Mouse (Mus musculus) hindbrain, embryonic 15.5 days (tissue): ENCODE measurements around the gene Tmem25. TPM values are rescaled to one million over a fixed set of nuclear protein-coding genes. Genes with fewer than 3 reads are reported as not detected.

Experiments
- ATAC-seq: fragments of 200-750 bp; cut with Nextera tagmentation; 2 replicates; pipeline ENCODE4 v1.8.0; 2017; ENCODE audit warnings: low read depth, moderate number of reproducible peaks, moderate TSS enrichment; ENCODE audit not compliant: low FRiP score
- H3K27ac ChIP-seq: fragments of 300-500 bp; sonication (generic); replicated peaks from 2 replicates; pipeline ENCODE4 v1.5.1; 2015; ENCODE audit warnings: mild to moderate bottlenecking, inconsistent platforms
- H3K27me3 ChIP-seq: fragments of 300-500 bp; sonication (generic); 2 replicates; pipeline ENCODE4 v1.6.1; 2015; ENCODE audit warnings: control low read depth, inconsistent platforms
- H3K36me3 ChIP-seq: fragments of 300-500 bp; sonication (generic); 2 replicates; pipeline ENCODE4 v1.6.1; 2015; ENCODE audit warnings: control low read depth, inconsistent platforms
- H3K4me1 ChIP-seq: fragments of 300-500 bp; sonication (generic); replicated peaks from 2 replicates; pipeline ENCODE4 v1.6.1; 2015; ENCODE audit warnings: control low read depth, inconsistent platforms
- H3K4me2 ChIP-seq: fragments of 300-500 bp; sonication (generic); 2 replicates; pipeline ENCODE4 v1.6.1; 2015; ENCODE audit warnings: moderate library complexity, mild to moderate bottlenecking, inconsistent platforms
- H3K4me3 ChIP-seq: fragments of 300-500 bp; sonication (generic); 2 replicates; pipeline ENCODE4 v1.5.1; 2015; ENCODE audit warnings: mild to moderate bottlenecking, inconsistent platforms
- H3K9ac ChIP-seq: fragments of 300-500 bp; sonication (generic); 2 replicates; pipeline ENCODE4 v1.6.1; 2015; ENCODE audit warnings: inconsistent platforms
- H3K9me3 ChIP-seq: fragments of 300-500 bp; sonication (generic); 2 replicates; pipeline ENCODE4 v1.6.1; 2016; ENCODE audit warnings: control low read depth, inconsistent platforms
- WGBS: fragments of 180-500 bp; shearing (Covaris S2); methylation state at CpG from one replicate; pipeline ENCODE4 v1.1.7; 2015; 5-methylcytosine and 5-hydroxymethylcytosine counted together
- polyA plus RNA-seq: library from polyadenylated mRNA; unstranded; fragments of >200 nt; fragmentation: Nextera tagmentation; extraction: Ambion mirVana; gene quantifications from 2 replicates; pipeline ENCODE4 v1.2.1, GENCODE M21; 2015

Gene Tmem25
- polyA plus RNA-seq, 1 experiment from 2014 or later: 22.7 TPM

GRCm38 (mm10) chr9:44807778-44808177 lies 8.7 kb upstream of the Tmem25 start:
- ATAC-seq: no peak
- peaks cover 78% of the 10 kb centered on the region for H3K36me3 ChIP-seq
- H3K4me3 ChIP-seq: no peak overlapping the region
- 92% methylated on average over 10 of the region's 10 CpGs for WGBS
- H3K9me3 ChIP-seq: no peaks in the 10 kb centered on the region
- H3K9ac ChIP-seq: no peak overlapping the region
- no peak overlapping the region for H3K27ac ChIP-seq
- no peaks in the 10 kb centered on the region for H3K27me3 ChIP-seq
- H3K4me2 ChIP-seq: no peak overlapping the region
- no peaks in the 10 kb centered on the region for H3K4me1 ChIP-seq

- no peak for ATAC-seq
- H3K36me3 ChIP-seq: peaks cover 71% of the 10 kb centered on the region
- H3K27me3 ChIP-seq: no peaks in the 10 kb centered on the region
- no peak overlapping the region for H3K27ac ChIP-seq
- H3K4me1 ChIP-seq: no peaks in the 10 kb centered on the region
- H3K9ac ChIP-seq: no peak overlapping the region
- no peak overlapping the region for H3K4me2 ChIP-seq
- 77% methylated on average over 5 of the region's 5 CpGs for WGBS
- no peak overlapping the region for H3K4me3 ChIP-seq
- H3K9me3 ChIP-seq: no peaks in the 10 kb centered on the region
These were observed 8.0 kb upstream of the Tmem25 start for GRCm38 (mm10) chr9:44807141-44807540.

GRCm38 (mm10) chr9:44805536-44805935 lies 6.4 kb upstream of the Tmem25 start:
- Histone ChIP-seq H3K27me3 (no peaks in the 10 kb centered on the region), H3K36me3 (peaks cover 57% of the 10 kb centered on the region), H3K9ac (no peak overlapping the region), H3K4me2 (no peak overlapping the region), H3K4me3 (no peak overlapping the region), H3K27ac (no peak overlapping the region), H3K4me1 (no peaks in the 10 kb centered on the region), H3K9me3 (no peaks in the 10 kb centered on the region)
- no peak for ATAC-seq
- WGBS: 91% methylated on average over 5 of the region's 5 CpGs

GRCm38 (mm10) chr9:44804678-44805077 lies 5.6 kb upstream of the Tmem25 start:
- no peak overlapping the region for H3K27ac ChIP-seq
- no peak overlapping the region for H3K4me2 ChIP-seq
- no peak for ATAC-seq
- H3K4me3 ChIP-seq: no peak overlapping the region
- H3K9me3 ChIP-seq: no peaks in the 10 kb centered on the region
- 90% methylated on average over 10 of the region's 10 CpGs for WGBS
- H3K4me1 ChIP-seq: peaks cover 3% of the 10 kb centered on the region; the same call in 1 of the 2 replicates
- no peaks in the 10 kb centered on the region for H3K27me3 ChIP-seq
- H3K9ac ChIP-seq: no peak overlapping the region
- peaks cover 49% of the 10 kb centered on the region for H3K36me3 ChIP-seq

- Histone ChIP-seq H3K27ac (no peak within 1 kb of the TSS), H3K4me2 (no peak within 1 kb of the TSS), H3K9ac (no peak within 1 kb of the TSS), H3K9me3 (no peaks in the 10 kb centered on the region), H3K4me1 (peaks cover 14% of the 10 kb centered on the region), H3K36me3 (peaks cover 31% of the 10 kb centered on the region), H3K4me3 (no peak within 1 kb of the TSS), H3K27me3 (no peaks in the 10 kb centered on the region)
- no peak for ATAC-seq
- 80% methylated on average over 4 of the region's 4 CpGs for WGBS
These were observed 3.8 kb upstream of the Tmem25 start, which contains the start of gene Ttc36 for GRCm38 (mm10) chr9:44802808-44803450. Ttc36 (minus strand) TSS chr9:44803072.

- 75% methylated on average over 6 of the region's 6 CpGs for WGBS
- Histone ChIP-seq H3K4me1 (peaks cover 16% of the 10 kb centered on the region), H3K4me2 (no peak overlapping the region), H3K9me3 (no peaks in the 10 kb centered on the region), H3K9ac (no peak overlapping the region), H3K27me3 (no peaks in the 10 kb centered on the region), H3K36me3 (peaks cover 19% of the 10 kb centered on the region), H3K27ac (no peak overlapping the region), H3K4me3 (no peak overlapping the region)
- no peak for ATAC-seq
These were observed 2.6 kb upstream of the Tmem25 start for GRCm38 (mm10) chr9:44801669-44802068.

GRCm38 (mm10) chr9:44799958-44800324 lies 834 bp upstream of the Tmem25 start:
- Histone ChIP-seq H3K27me3 (no peaks in the 10 kb centered on the region), H3K36me3 (peaks cover 5% of the 10 kb centered on the region), H3K4me1 (peaks cover 16% of the 10 kb centered on the region), H3K27ac (no peak overlapping the region; the same call in 1 of the 2 replicates), H3K9ac (peak overlapping the region; percentile 61), H3K4me2 (peak overlapping the region; percentile 96), H3K9me3 (no peaks in the 10 kb centered on the region), H3K4me3 (peak overlapping the region; percentile 46)
- ATAC-seq: no peak
- WGBS: 45% methylated on average over 9 of the region's 9 CpGs

- no peaks in the 10 kb centered on the region for H3K9me3 ChIP-seq
- no peaks in the 10 kb centered on the region for H3K36me3 ChIP-seq
- peak overlapping the region; percentile 61 for H3K9ac ChIP-seq
- 0 out of 2 replicates have a peak overlapping the region, but pooled peaks have one; percentile 75 for H3K27ac ChIP-seq
- no peaks in the 10 kb centered on the region for H3K27me3 ChIP-seq
- H3K4me3 ChIP-seq: peak overlapping the region; percentile 46
- H3K4me1 ChIP-seq: peaks cover 16% of the 10 kb centered on the region
- ATAC-seq: peak; percentile 2; the same call in 1 of the 2 replicates
- WGBS: 44% methylated on average over 7 of the region's 7 CpGs
- H3K4me2 ChIP-seq: peak overlapping the region; percentile 96
These were observed 809 bp downstream of the Tmem25 start for GRCm38 (mm10) chr9:44798298-44798697.

GRCm38 (mm10) chr9:44792842-44793241 lies 6.3 kb downstream of the Tmem25 start:
- Histone ChIP-seq H3K9me3 (no peaks in the 10 kb centered on the region), H3K4me2 (no peak overlapping the region), H3K4me3 (no peak overlapping the region), H3K9ac (no peak overlapping the region), H3K4me1 (0 out of 2 replicates have a peak, but pooled peaks cover 1% of the 10 kb centered on the region), H3K36me3 (peaks cover 44% of the 10 kb centered on the region), H3K27me3 (no peaks in the 10 kb centered on the region), H3K27ac (no peak overlapping the region)
- ATAC-seq: no peak
- 86% methylated on average over 9 of the region's 9 CpGs for WGBS

GRCm38 (mm10) chr9:44772750-44773651 lies 26.1 kb downstream of the Tmem25 start:
- WGBS: under 1% methylated on average over 41 of the region's 41 CpGs
- H3K9me3 ChIP-seq: no peaks in the 10 kb centered on the region
- H3K4me1 ChIP-seq: peaks cover 18% of the 10 kb centered on the region
- peak overlapping the region; percentile 61 for H3K4me2 ChIP-seq
- peaks cover 17% of the 10 kb centered on the region; the same call in 1 of the 2 replicates for H3K36me3 ChIP-seq
- H3K9ac ChIP-seq: peak overlapping the region; percentile 71
- peak; percentile 97 for ATAC-seq
- peak overlapping the region; percentile 67 for H3K4me3 ChIP-seq
- H3K27ac ChIP-seq: peak overlapping the region; percentile 82
- no peaks in the 10 kb centered on the region for H3K27me3 ChIP-seq

- ATAC-seq: no peak
- H3K4me3 ChIP-seq: peak overlapping the region; percentile 67; the same call in 1 of the 2 replicates
These were observed 26.7 kb downstream of the Tmem25 start for GRCm38 (mm10) chr9:44772392-44772749.

GRCm38 (mm10) chr9:44771376-44771775 lies 27.7 kb downstream of the Tmem25 start:
- Histone ChIP-seq H3K9me3 (no peaks in the 10 kb centered on the region), H3K27ac (no peak overlapping the region), H3K4me1 (peaks cover 24% of the 10 kb centered on the region), H3K27me3 (no peaks in the 10 kb centered on the region), H3K4me3 (no peak overlapping the region), H3K9ac (no peak overlapping the region), H3K36me3 (peaks cover 15% of the 10 kb centered on the region; the same call in 1 of the 2 replicates), H3K4me2 (no peak overlapping the region)
- ATAC-seq: no peak
- 92% methylated on average over 5 of the region's 5 CpGs for WGBS

More at GRCm38 (mm10) chr9:44772392-44772749, 26.7 kb downstream of the Tmem25 start:
- H3K27ac ChIP-seq: peak overlapping the region; percentile 55
- H3K36me3 ChIP-seq: peaks cover 17% of the 10 kb centered on the region; the same call in 1 of the 2 replicates
- no peak overlapping the region for H3K4me2 ChIP-seq
- peaks cover 18% of the 10 kb centered on the region for H3K4me1 ChIP-seq
- no peaks in the 10 kb centered on the region for H3K9me3 ChIP-seq
- 27% methylated on average over 5 of the region's 5 CpGs for WGBS
- no peak overlapping the region for H3K9ac ChIP-seq
- H3K27me3 ChIP-seq: no peaks in the 10 kb centered on the region
